Mouse (Mus musculus): ENCODE data around the gene Tardbp.

Tardbp gene

GRCm38 (mm10) chr4:148626623-148627185 lies at the start of gene Tardbp:
TSS of gene Tardbp (minus strand) at chr4:148627019.
- DNase-seq, result peak; percentile 98

GRCm38 (mm10) chr4:148676188-148676960 lies 49.6 kb upstream of the Tardbp start:
- peak; percentile 47 for DNase-seq

- no peak for DNase-seq
These were observed 48.2 kb upstream of the Tardbp start for GRCm38 (mm10) chr4:148675043-148675442.

GRCm38 (mm10) chr4:148671230-148671947 lies 44.6 kb upstream of the Tardbp start:
- DNase-seq, result peak; percentile 83

GRCm38 (mm10) chr4:148667006-148667755 lies 40.4 kb upstream of the Tardbp start:
- DNase-seq, result no peak

GRCm38 (mm10) chr4:148664021-148664420 lies 37.2 kb upstream of the Tardbp start:
- DNase-seq, result no peak

GRCm38 (mm10) chr4:148663326-148663725 lies 36.5 kb upstream of the Tardbp start:
- DNase-seq, result no peak

- DNase-seq, result peak; percentile 81
These were observed 35.5 kb upstream of the Tardbp start for GRCm38 (mm10) chr4:148662168-148662965.

- DNase-seq, result no peak
These were observed 33.4 kb upstream of the Tardbp start for GRCm38 (mm10) chr4:148660174-148660573.

GRCm38 (mm10) chr4:148657776-148658175 lies 31.0 kb upstream of the Tardbp start:
- no peak for DNase-seq

- DNase-seq, result no peak
These were observed 30.0 kb upstream of the Tardbp start for GRCm38 (mm10) chr4:148656691-148657258.

GRCm38 (mm10) chr4:148654701-148655398 lies 28.0 kb upstream of the Tardbp start:
- peak; percentile 64 for DNase-seq

GRCm38 (mm10) chr4:148651045-148651444 lies 24.2 kb upstream of the Tardbp start:
- DNase-seq, result no peak

- DNase-seq, result no peak
These were observed 22.5 kb upstream of the Tardbp start for GRCm38 (mm10) chr4:148649309-148649708.

GRCm38 (mm10) chr4:148646616-148647015 lies 19.8 kb upstream of the Tardbp start:
- DNase-seq, result no peak

- DNase-seq, result no peak
These were observed 18.1 kb upstream of the Tardbp start for GRCm38 (mm10) chr4:148644926-148645325.

GRCm38 (mm10) chr4:148644157-148644511 lies 17.3 kb upstream of the Tardbp start:
- DNase-seq, result peak; percentile 75

- DNase-seq, result no peak
These were observed 16.7 kb upstream of the Tardbp start, which contains the start of gene Gm572 for GRCm38 (mm10) chr4:148643291-148644156. TSS of gene Gm572 (plus strand) at chr4:148643317.

- no peak for DNase-seq
These were observed 14.3 kb upstream of the Tardbp start for GRCm38 (mm10) chr4:148641121-148641520.

GRCm38 (mm10) chr4:148639455-148639854 lies 12.6 kb upstream of the Tardbp start:
- no peak for DNase-seq
